Mouse (Mus musculus) cerebellum, adult 11-12 months (tissue): ENCODE measurements at regions not wholly inside any gene's neighbourhood (a gene's known extent, or its start where the extent isn't known, plus 50 kb on each side); places are given as distances from the start of the nearest gene placed in this dataset.

Experiments
- DNase-seq: peaks from one replicate; pipeline ENCODE4 v3.0.0; 2022

- no peak for DNase-seq
Observed at GRCm38 (mm10) chr15:31855188-31855587, 253.5 kb downstream of the Fam173b start.

- DNase-seq = no peak
Observed at GRCm38 (mm10) chr15:31869100-31869499, 267.4 kb downstream of the Fam173b start.

- no peak for DNase-seq
Observed at GRCm38 (mm10) chr15:31869673-31870417, 268.2 kb downstream of the Fam173b start.

- DNase-seq = no peak
Observed at GRCm38 (mm10) chr15:31875436-31875835, 273.8 kb downstream of the Fam173b start.

DNA sequence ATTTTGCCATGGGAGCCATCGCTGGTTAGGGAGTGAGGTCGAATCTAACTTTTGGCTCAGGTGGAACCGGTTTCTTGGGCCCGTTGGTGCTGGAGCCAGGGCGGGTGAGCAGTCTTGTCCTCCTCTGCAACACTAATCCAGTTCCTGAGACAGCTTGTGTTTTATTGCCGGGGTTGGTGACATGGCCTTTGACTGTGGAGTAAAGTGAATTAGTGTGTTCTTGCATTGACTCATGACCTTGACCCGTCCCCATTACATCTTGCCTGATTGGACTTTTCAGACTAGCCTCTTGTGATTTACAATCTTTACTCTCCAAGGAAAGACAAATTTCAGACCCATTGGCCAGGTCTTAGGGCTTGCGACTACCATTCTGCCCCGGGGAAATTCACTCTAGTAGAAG lies 278.8 kb downstream of the Fam173b start:
- DNase-seq = no peak

DNA sequence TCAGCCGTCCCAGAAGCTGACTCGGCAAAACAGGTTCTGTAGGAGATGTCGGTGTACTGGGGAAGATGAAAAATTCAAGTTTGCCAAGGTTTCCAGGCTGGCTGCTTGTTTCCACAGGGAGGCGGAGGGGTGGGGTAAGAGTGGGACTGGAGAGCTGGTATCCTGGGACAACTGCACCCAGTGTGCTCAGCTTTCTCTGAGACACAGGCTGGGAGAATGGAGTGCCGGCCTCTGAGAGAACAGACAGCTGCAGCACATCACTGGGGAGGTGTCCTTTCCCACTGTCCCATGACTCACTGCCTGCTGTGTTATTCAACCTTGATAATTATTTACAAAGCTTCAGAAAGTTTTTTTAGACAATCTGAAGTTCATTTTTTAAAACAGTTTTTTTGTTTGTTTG lies 280.7 kb downstream of the Fam173b start:
- DNase-seq = no peak

DNA sequence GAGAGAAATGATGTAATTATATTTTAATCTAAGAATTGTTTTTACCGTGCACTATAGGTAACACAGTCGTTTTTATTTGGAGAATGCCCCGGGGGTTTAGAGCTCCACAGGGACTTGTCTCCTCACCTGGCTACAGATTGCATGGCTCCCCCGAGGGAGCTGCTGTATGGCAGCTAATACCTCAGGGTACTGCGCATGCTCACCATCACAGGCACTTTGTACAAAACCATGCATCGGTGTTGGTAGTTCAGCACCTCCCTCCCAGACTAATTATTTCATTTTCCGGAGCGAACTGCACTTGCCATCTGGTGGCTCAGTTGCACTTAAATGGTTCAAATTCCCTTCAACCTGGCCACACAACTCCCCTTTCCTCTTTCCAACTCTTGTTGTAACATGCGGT lies 281.9 kb downstream of the Fam173b start:
- peak; percentile 54 for DNase-seq

DNA sequence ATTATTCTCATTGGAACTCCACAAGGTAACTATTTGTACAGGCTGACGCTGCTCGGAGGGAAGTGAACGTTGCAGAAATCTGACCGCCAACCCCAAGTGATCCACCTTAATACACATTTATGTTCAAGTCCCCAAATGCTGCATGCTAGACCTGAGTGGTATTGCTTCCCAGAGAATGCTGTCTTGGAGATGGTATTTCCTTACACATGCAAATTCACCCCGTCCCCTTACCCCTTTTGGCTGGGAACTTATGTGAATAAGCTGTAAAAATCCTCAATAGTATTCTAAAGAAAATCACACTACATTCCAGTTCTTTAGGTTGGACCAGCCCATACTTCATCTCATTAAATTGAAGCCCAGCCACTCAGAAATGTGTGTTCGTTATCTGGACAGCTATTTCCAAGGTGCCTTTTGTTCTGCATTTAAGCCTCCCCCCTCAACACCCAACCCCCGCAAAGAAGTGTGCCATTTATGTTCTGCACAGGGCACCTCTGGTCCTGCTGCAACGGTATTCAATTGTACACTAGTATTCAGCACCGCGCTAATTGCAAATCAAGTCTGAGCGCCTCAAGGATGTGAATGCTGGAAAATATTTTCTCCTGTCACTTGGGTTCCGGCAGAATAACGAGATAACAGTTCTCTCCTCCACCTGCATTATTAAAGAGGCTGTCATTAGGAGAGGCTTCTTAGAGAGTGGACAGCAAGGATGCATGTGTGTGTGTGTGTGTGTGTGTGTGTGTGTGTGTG lies 278.0 kb upstream of the Tas2r119 start:
- DNase-seq = no peak

GRCm38 (mm10) chr15:31900325-31900724 lies 276.8 kb upstream of the Tas2r119 start:
- no peak for DNase-seq

GRCm38 (mm10) chr15:31908432-31908831 lies 268.7 kb upstream of the Tas2r119 start:
- no peak for DNase-seq

DNA sequence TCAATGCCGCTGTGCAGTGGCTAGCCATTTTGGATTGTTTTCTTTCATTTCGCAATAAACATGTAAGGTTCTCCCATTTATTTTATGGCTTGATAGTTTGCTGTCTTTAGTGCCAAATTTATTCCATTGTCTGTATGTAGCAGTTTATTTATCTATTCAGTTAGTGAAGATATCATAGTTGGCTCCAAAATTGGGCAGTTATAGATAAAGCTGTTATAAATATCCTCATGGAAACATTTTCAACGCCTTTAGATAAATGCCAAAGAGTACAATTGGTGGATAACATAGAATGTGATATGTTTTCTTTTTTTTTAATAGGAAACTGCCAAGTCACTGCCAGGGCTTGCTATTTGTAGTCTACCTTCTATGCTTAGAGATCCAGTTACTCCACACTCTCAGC lies 265.1 kb upstream of the Tas2r119 start:
- no peak for DNase-seq

DNA sequence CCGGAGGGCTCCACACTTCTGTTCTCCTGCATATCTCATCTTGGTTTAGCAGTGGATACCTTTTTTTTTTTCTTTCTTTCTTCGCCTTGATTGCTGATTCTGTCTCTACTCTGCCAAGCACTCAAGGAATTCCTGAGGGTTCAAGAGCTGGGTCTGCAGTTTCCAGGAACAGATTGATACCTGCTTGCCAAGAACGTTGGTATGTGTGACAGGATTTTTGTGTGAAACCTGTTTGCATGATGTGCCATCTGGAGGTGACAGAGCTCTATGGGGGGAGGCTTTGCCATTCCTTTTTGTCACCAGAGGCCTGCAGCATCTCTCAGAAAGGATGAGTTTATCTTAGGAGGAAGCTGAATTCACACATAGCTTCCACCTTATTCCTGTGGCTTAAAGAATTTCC lies 255.6 kb upstream of the Tas2r119 start:
- peak; percentile 70 for DNase-seq

- DNase-seq = no peak
Observed at GRCm38 (mm10) chr15:31960301-31960700, 216.8 kb upstream of the Tas2r119 start.

DNA sequence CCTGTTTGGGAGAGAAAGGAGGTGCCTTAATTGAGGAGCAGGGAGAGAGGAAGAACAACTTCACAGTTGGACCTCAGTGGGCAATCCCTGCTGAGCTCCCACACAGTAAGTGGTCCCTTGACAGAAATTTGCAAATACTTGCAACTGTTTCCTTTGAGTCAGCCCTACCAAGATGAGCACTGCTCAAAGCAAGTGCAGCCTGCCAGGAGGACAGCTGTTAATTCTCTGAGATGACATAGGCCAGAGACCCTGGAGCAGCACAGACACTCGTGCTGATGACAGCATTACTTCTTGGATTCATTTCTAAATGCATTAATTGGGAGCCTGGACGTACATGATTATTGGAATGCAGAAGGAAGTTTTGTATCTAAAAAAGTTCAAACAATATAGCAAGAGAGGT lies 215.1 kb upstream of the Tas2r119 start:
- no peak for DNase-seq

DNA sequence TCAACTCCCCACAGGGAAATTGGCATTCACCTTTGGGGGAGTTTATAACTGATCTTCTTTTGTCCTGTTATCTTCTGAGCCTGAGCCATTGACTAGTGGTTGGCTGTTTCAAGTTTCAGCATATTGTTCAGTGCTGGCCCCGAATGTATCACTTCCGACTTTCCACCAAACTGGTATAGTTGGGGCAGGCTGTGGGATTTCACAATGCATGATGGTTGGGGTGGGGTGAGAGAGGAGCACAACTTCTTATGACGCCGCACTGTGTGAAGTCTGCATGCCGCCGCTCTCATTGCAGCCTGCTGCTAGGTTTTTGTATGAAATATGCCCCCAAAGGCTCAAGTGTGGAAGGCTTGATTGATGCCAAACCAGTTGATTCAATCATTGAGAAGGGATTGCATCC lies 212.2 kb upstream of the Tas2r119 start:
- no peak for DNase-seq

- DNase-seq = no peak
Observed at GRCm38 (mm10) chr15:31965542-31965941, 211.5 kb upstream of the Tas2r119 start.

- no peak for DNase-seq
Observed at GRCm38 (mm10) chr15:31972891-31973290, 204.2 kb upstream of the Tas2r119 start.

DNA sequence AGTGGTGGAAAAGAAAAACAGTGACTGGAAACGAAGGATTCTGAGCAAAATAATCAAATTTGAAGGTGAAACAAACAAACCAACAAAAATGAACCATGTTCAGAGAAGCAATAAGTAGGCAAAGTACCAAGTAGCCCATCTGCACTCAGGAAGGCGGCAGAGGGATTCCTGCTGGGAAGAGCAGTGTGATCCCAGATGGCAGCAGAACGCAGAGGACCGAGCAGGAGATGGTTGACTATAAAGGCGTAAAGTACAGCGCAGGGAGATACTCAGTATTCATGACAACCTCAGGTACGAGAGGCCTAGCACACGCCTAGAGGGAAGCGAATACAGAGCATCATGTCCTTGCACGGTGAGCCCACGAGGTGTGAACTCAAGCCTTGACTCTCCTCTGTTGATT lies 203.2 kb upstream of the Tas2r119 start:
- DNase-seq = peak; percentile 94

GRCm38 (mm10) chr15:31976461-31976860 lies 200.6 kb upstream of the Tas2r119 start:
- DNase-seq = no peak

GRCm38 (mm10) chr15:31977563-31977962 lies 199.5 kb upstream of the Tas2r119 start:
- no peak for DNase-seq

DNA sequence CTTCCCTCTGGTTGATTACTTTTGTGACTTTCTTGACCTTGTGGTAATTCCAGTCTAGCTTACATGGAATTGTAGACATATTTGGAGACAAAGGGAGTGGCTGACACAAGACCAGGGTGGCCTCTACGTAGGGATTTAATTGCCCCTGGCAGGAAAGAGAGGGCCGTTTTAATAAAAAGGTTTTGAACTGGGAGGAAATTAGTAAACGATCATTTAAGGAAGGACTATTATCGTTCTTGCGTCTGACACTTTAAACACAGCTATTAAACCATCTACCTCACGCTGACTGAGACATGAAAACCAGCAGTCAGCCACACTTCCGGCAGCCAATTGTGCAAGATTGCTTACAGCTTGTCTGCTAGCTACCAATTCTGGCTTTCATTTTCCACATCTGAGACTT lies 197.1 kb upstream of the Tas2r119 start:
- no peak for DNase-seq

DNA sequence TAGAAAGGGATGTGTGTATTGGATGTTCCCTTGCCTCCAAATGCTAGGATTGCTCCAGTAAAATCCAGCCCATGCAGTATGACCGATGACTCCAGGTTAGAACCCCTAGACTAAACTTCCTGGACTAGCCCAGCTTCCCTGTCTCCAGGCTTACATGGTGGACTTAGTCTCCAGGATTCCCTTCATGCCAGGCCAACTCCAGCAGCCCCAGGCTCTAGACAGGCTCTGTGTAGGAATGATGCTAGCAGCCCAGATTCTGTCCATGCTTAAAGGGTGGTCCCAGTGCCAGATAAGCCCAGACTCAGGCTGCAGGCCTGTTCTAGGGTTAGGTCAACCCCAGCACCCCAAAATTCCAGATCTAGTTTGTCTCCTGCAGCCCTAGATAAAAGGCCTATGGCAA lies 196.3 kb upstream of the Tas2r119 start:
- no peak for DNase-seq

- DNase-seq = no peak
Observed at GRCm38 (mm10) chr15:31987291-31987690, 189.8 kb upstream of the Tas2r119 start.

DNA sequence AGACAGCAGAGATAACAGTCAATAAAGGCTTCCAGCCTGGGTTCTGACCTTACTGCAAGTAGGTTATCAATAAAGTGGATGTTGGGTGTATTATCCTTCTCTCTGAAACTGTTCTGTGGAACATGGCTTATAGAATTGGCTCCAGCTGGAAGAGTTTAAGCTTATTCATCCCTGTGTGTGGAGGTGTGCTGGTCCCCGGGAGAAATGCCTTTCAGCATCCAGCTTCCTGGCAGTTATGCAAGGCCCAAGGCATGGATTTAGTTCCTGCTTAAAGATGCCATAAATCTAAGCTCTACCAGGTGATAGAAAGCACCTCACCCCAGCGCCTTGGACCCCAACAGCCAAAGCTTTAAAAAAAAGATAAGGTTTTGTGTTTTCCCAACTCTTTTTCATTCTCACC lies 188.0 kb upstream of the Tas2r119 start:
- peak; percentile 53 for DNase-seq
